Mouse (Mus musculus) CH12.LX (cell line): ENCODE results near the gene Vamp8. TPM values are rescaled to one million over a fixed set of nuclear protein-coding genes. Genes with fewer than 3 reads are reported as not detected.
A peak's percentile ranks its signal among the peaks of the same experiment; 100 is the strongest.

Experiments
- DNase-seq: peaks from one replicate; pipeline ENCODE4 v3.0.0-alpha.2; 2013; ENCODE audit errors: extremely low read depth
- H3K27ac ChIP-seq: 2 replicates; pipeline ENCODE4 v1.5.1; 2012; ENCODE audit warnings: low read depth, mild to moderate bottlenecking, control low read depth, moderate library complexity; ENCODE audit not compliant: insufficient read depth
- H3K27me3 ChIP-seq: replicated peaks from 2 replicates; pipeline ENCODE3; 2012; ENCODE audit warnings: inconsistent platforms
- H3K36me3 ChIP-seq, 2 experiments: replicated peaks in 1 of 2; 2 replicates each; pipeline versions ENCODE3 to v1.6.1; 2012; ENCODE audit warnings: inconsistent platforms in 1 of 2, low read length in 1 of 2, mild to moderate bottlenecking in 1 of 2, mixed read lengths in 1 of 2, moderate library complexity in 1 of 2; ENCODE audit not compliant: control insufficient read depth in 1 of 2, insufficient read depth in 1 of 2
- H3K4me1 ChIP-seq, 2 experiments: 2 replicates each; pipeline ENCODE4 v1.6.1; 2012; ENCODE audit warnings: inconsistent platforms in 1 of 2, moderate library complexity in 1 of 2; ENCODE audit not compliant: insufficient read depth in 2 of 2, control insufficient read depth in 1 of 2
- H3K4me2 ChIP-seq: 2 replicates; pipeline ENCODE4 v1.6.1; 2012; ENCODE audit warnings: low read depth, mild to moderate bottlenecking, control low read depth; ENCODE audit not compliant: poor library complexity, insufficient read depth, severe bottlenecking
- H3K4me3 ChIP-seq, 3 experiments: fragments of 150-350 bp in 1 of 3; sonication (generic) in 1 of 3; replicated peaks in 1 of 3; 2 replicates each; pipeline versions ENCODE3 to v1.5.1; 2011 to 2012; ENCODE audit warnings: low read depth in 2 of 3, low read length in 2 of 3, mild to moderate bottlenecking in 2 of 3, moderate library complexity in 2 of 3, control low read depth in 1 of 3, improper control_type of control experiment in 1 of 3, inconsistent platforms in 1 of 3, mixed read lengths in 1 of 3; ENCODE audit not compliant: poor library complexity in 1 of 3
- H3K79me2 ChIP-seq: replicated peaks from 2 replicates; pipeline ENCODE4 v1.6.1; 2012; ENCODE audit warnings: mild to moderate bottlenecking, moderate library complexity; ENCODE audit not compliant: control insufficient read depth, poor library complexity, insufficient read depth, severe bottlenecking; ENCODE audit errors: extremely low read depth
- H3K9ac ChIP-seq: 2 replicates; pipeline ENCODE4 v1.6.1; 2012; ENCODE audit warnings: low read depth, mild to moderate bottlenecking, control low read depth, moderate library complexity; ENCODE audit not compliant: insufficient read depth
- H3K9me3 ChIP-seq: replicated peaks from 2 replicates; pipeline ENCODE3; 2012; ENCODE audit warnings: low read length, inconsistent platforms, mixed read lengths
- CHD1 ChIP-seq: IDR thresholded peaks from 2 replicates; pipeline ENCODE4 v1.6.1; 2012; ENCODE audit warnings: low read depth, low read length, improper control_type of control experiment, inconsistent platforms
- CTCF ChIP-seq, 2 experiments: IDR thresholded peaks in 1 of 2; conservative IDR thresholded peaks in 1 of 2; 2 replicates each; pipeline ENCODE4 v1.5.1; 2011 to 2012; ENCODE audit warnings: low read depth in 2 of 2, low read length in 2 of 2, improper control_type of control experiment in 1 of 2, inconsistent platforms in 1 of 2, mild to moderate bottlenecking in 1 of 2, moderate library complexity in 1 of 2
- EP300 ChIP-seq: IDR thresholded peaks from 2 replicates; pipeline ENCODE4 v1.6.1; 2011; ENCODE audit warnings: low read length, improper control_type of control experiment
- GABPA ChIP-seq: IDR thresholded peaks from 2 replicates; pipeline ENCODE4 v1.6.1; 2012; ENCODE audit warnings: low read depth, low read length, improper control_type of control experiment, inconsistent platforms; ENCODE audit not compliant: insufficient replicate concordance
- IRF4 ChIP-seq: IDR thresholded peaks from 2 replicates; pipeline ENCODE4 v1.6.1; 2014; ENCODE audit warnings: low read depth, mild to moderate bottlenecking, inconsistent platforms, low read length, improper control_type of control experiment
- KAT2A ChIP-seq: IDR thresholded peaks from 2 replicates; pipeline ENCODE4 v1.6.1; 2012; ENCODE audit warnings: low read length, improper control_type of control experiment, inconsistent platforms; ENCODE audit not compliant: insufficient replicate concordance
- MAFK ChIP-seq: IDR thresholded peaks from 2 replicates; pipeline ENCODE4 v1.6.1; 2011; ENCODE audit warnings: low read length, improper control_type of control experiment; ENCODE audit not compliant: insufficient replicate concordance
- MAX ChIP-seq: IDR thresholded peaks from 2 replicates; pipeline ENCODE4 v1.6.1; 2011; ENCODE audit warnings: low read length, improper control_type of control experiment
- MAZ ChIP-seq: IDR thresholded peaks from 2 replicates; pipeline ENCODE4 v1.6.1; 2012; ENCODE audit warnings: low read depth, mild to moderate bottlenecking, inconsistent platforms, low read length, improper control_type of control experiment, moderate library complexity
- MEF2A ChIP-seq: IDR thresholded peaks from 2 replicates; pipeline ENCODE4 v1.6.1; 2014; ENCODE audit warnings: low read depth, mild to moderate bottlenecking, inconsistent platforms, low read length, improper control_type of control experiment, borderline replicate concordance
- MXI1 ChIP-seq: IDR thresholded peaks from 2 replicates; pipeline ENCODE4 v1.6.1; 2011; ENCODE audit warnings: mild to moderate bottlenecking, low read depth, low read length, improper control_type of control experiment
- NELFE ChIP-seq: IDR thresholded peaks from 2 replicates; pipeline ENCODE4 v1.6.1; 2011; ENCODE audit warnings: low read depth, low read length, improper control_type of control experiment
- POLR2A ChIP-seq: IDR thresholded peaks from 2 replicates; pipeline ENCODE4 v1.6.1; 2011; ENCODE audit warnings: low read depth, mild to moderate bottlenecking, improper control_type of control experiment, low read length
- RCOR1 ChIP-seq: conservative IDR thresholded peaks from 2 replicates; pipeline ENCODE4 v1.6.1; 2012; ENCODE audit warnings: low read depth, mild to moderate bottlenecking, inconsistent platforms, low read length, improper control_type of control experiment
- SIN3A ChIP-seq: IDR thresholded peaks from 2 replicates; pipeline ENCODE4 v1.6.1; 2012; ENCODE audit warnings: low read length, improper control_type of control experiment, inconsistent platforms
- SMC3 ChIP-seq: IDR thresholded peaks from 2 replicates; pipeline ENCODE4 v1.6.1; 2011; ENCODE audit warnings: low read depth, low read length, improper control_type of control experiment
- TBP ChIP-seq: conservative IDR thresholded peaks from 2 replicates; pipeline ENCODE4 v1.6.1; 2011; ENCODE audit warnings: low read depth, low read length, improper control_type of control experiment
- UBTF ChIP-seq: IDR thresholded peaks from 2 replicates; pipeline ENCODE4 v1.6.1; 2012; ENCODE audit warnings: low read depth, mild to moderate bottlenecking, inconsistent platforms, low read length, improper control_type of control experiment, moderate library complexity
- USF2 ChIP-seq: conservative IDR thresholded peaks from 2 replicates; pipeline ENCODE4 v1.6.1; 2011; ENCODE audit warnings: low read depth, low read length, improper control_type of control experiment
- ZC3H11A ChIP-seq: IDR thresholded peaks from 2 replicates; pipeline ENCODE4 v1.6.1; 2012; ENCODE audit warnings: low read depth, mild to moderate bottlenecking, inconsistent platforms, low read length, improper control_type of control experiment
- ZKSCAN1 ChIP-seq: IDR thresholded peaks from 2 replicates; pipeline ENCODE4 v1.6.1; 2012; ENCODE audit warnings: low read depth, inconsistent platforms, low read length, improper control_type of control experiment, borderline replicate concordance
- ZMIZ1 ChIP-seq: IDR thresholded peaks from 2 replicates; pipeline ENCODE4 v1.6.1; 2012; ENCODE audit warnings: low read depth, mild to moderate bottlenecking, inconsistent platforms, low read length, improper control_type of control experiment
- ZNF384 ChIP-seq: IDR thresholded peaks from 2 replicates; pipeline ENCODE4 v1.6.1; 2012; ENCODE audit warnings: low read depth, low read length, improper control_type of control experiment, inconsistent platforms
- dilution Hi-C: fragments of 300-500 bp; cut with MboI; formaldehyde crosslinking; loops from 2 replicates; pipeline ENCODE4 v1.14.3; 2020; ENCODE audit warnings: low sequenced_read_pairs; ENCODE audit not compliant: extremely low pct_unique_long_range_greater_than_20kb, extremely low pct_ligation_motif_present
- in situ Hi-C: fragments of 300-500 bp; cut with MboI; formaldehyde crosslinking; loops from 3 replicates; pipeline ENCODE4 v1.14.3; 2019; ENCODE audit warnings: low sequenced_read_pairs, low pct_ligation_motif_present, low pct_unique_long_range_greater_than_20kb, mixed read lengths
- polyA plus RNA-seq: library from polyadenylated mRNA; unstranded; fragments of >175 nt; gene quantifications from 2 replicates; pipeline ENCODE4 v1.2.1, GENCODE M21; 2012; ENCODE audit warnings: low read depth; ENCODE audit not compliant: insufficient read length
- total RNA-seq, 2 experiments: library from RNA; depleted of rRNA; stranded (reverse); fragments of 300-350 nt in 1 of 2; fragments of >200 nt in 1 of 2; gene quantifications; 2 replicates each; pipeline ENCODE4 v1.2.3; 2012 to 2014

Vamp8 gene
- total and polyA plus RNA-seq, 3 experiments, result 98.9 to 130 (median 110) TPM

- no peak for TF ChIP-seq CTCF (conservative IDR thresholded peaks at IDR 0.05 in 1 of 2, IDR thresholded peaks at IDR 0.05 in 1 of 2; ENCODE audit: low read depth in 2 of 2, low read length in 2 of 2)
- no peak for TF ChIP-seq ZC3H11A
- TF ChIP-seq SMC3, result no peak
- no peak for TF ChIP-seq ZKSCAN1
- 0 out of 2 replicates have a peak, but pooled peaks have one; percentile 55 for TF ChIP-seq MAZ
- peak; percentile 58; the same call in 1 of the 2 replicates for TF ChIP-seq CHD1
- TF ChIP-seq EP300, result no peak; the same call in 1 of the 2 replicates
- TF ChIP-seq IRF4, result 0 out of 2 replicates have a peak, but pooled peaks have one; percentile 19
- no peak for TF ChIP-seq MXI1
- 0 out of 2 replicates have a peak, but pooled peaks have one; percentile 15 for TF ChIP-seq UBTF
- TF ChIP-seq USF2, result no peak
- no peak for TF ChIP-seq GABPA
- TF ChIP-seq MEF2A, result no peak
- TF ChIP-seq KAT2A, result 0 out of 2 replicates have a peak, but pooled peaks have one; percentile 45
- no peak for TF ChIP-seq ZMIZ1
- no peak for TF ChIP-seq ZNF384
- TF ChIP-seq RCOR1, result 0 out of 2 replicates have a peak, but pooled peaks have one; percentile 62
- no peak for TF ChIP-seq TBP
- TF ChIP-seq SIN3A, result no peak
- TF ChIP-seq MAX, result no peak
Measured at GRCm38 (mm10) chr6:72389471-72389940, 997 bp downstream of the Vamp8 start (continued).

GRCm38 (mm10) chr6:72388791-72389329 lies 1.6 kb downstream of the Vamp8 start:
- TF ChIP-seq MAX (no peak), NELFE (no peak), KAT2A (no peak), MAFK (no peak), EP300 (no peak), CHD1 (no peak), SIN3A (no peak), POLR2A (no peak)
- Histone ChIP-seq H3K4me1 (peaks cover 3 to 16% of the 10 kb centered on the region in 2 experiments), H3K27ac (no peak overlapping the region), H3K9me3 (peaks cover 2% of the 10 kb centered on the region), H3K4me3 (peak overlapping the region; percentile 19 to 74 (median 71)), H3K79me2 (no peaks in the 10 kb centered on the region), H3K9ac (peak overlapping the region; percentile 89), H3K4me2 (peak overlapping the region; percentile 69), H3K36me3 (peaks cover 7 to 43% of the 10 kb centered on the region in 2 experiments), H3K27me3 (no peaks in the 10 kb centered on the region)
- dilution Hi-C loops, result no loop called here
- DNase-seq, result no peak
- in situ Hi-C loops, result no loop called here
